ENCODE assay signal across 24 mouse cellular contexts in the genomic region with DNA sequence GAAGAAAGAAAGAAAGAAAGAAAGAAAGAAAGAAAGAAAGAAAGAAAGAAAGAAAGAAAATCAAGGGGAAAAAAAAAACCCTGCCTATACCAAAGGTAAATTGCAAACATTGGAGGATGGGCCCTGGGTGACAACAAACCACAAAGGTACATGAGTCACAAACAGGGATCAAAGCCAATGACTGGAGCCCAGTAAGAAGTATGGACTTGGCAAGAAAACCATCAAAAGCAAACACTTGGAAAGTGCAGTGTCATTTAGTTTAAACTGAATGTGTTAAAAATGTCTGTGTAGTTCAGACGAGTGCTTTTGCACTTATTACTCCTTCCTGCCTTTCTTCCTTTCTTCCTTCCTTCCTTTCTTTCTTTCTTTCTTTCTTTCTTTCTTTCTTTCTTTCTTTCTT. TPM values are rescaled to one million over a fixed set of nuclear protein-coding genes. Genes with fewer than 3 reads are reported as not detected.
DNase-seq lines count a peak whose midpoint lies in the region; ATAC-seq lines count a peak whose summit lies in the region.
"Had no signal": no experiment of that assay in that cellular context is flagged by ENCODE, and none has a peak within 500 bp of the region (broad histone marks: within the 10 kb centered on the region; RNA-seq: fewer than 3 reads in every experiment).

No protein-coding gene starts in this region.

- H3K27ac ChIP-seq in liver, embryonic 16.5 days (ENCODE audit: low read length): no peak overlapping the region
- no peak overlapping the region for H3K27ac ChIP-seq in liver, embryonic 11.5 days (ENCODE audit: low read depth, low read length)
- H3K27ac ChIP-seq: embryonic facial prominence, embryonic 15.5 days; forebrain, embryonic 15.5 days; hindbrain, postnatal 0 days; limb, embryonic 15.5 days; stomach, embryonic 15.5 days had no signal

- no peak overlapping the region for H3K4me2 ChIP-seq in liver, embryonic 16.5 days (ENCODE audit: low read depth, low read length)
- no peak overlapping the region for H3K4me2 ChIP-seq in liver, embryonic 11.5 days
- H3K4me2 ChIP-seq: embryonic facial prominence, embryonic 15.5 days; forebrain, embryonic 15.5 days; heart, embryonic 12.5 days; limb, embryonic 15.5 days; stomach, embryonic 15.5 days had no signal

- ATAC-seq in liver, embryonic 16.5 days (ENCODE audit: low read depth): peak; percentile 52; the same call in 1 of the 2 replicates
- ATAC-seq in liver, embryonic 11.5 days (replicated peaks; ENCODE audit: low FRiP score): no peak
- ATAC-seq: activated CD4-positive, CD25-positive, alpha-beta regulatory T cell, adult 4 months; forebrain, embryonic 15.5 days; hindbrain, postnatal 0 days; intestine, embryonic 16.5 days had no signal

- no peak overlapping the region for H3K4me3 ChIP-seq in liver, embryonic 16.5 days (ENCODE audit: low read depth, low read length)
- no peak overlapping the region for H3K4me3 ChIP-seq in liver, embryonic 11.5 days (ENCODE audit: low read depth, low read length)
- H3K4me3 ChIP-seq: embryonic facial prominence, embryonic 15.5 days; forebrain, embryonic 15.5 days; heart, embryonic 12.5 days; limb, embryonic 15.5 days; stomach, embryonic 15.5 days had no signal

- no peaks in the 10 kb centered on the region for H3K27me3 ChIP-seq in liver, embryonic 16.5 days (ENCODE audit: control insufficient read depth, insufficient read depth, low read depth, low read length)
- no peaks in the 10 kb centered on the region for H3K27me3 ChIP-seq in liver, embryonic 11.5 days (replicated peaks; ENCODE audit: control insufficient read depth, insufficient read depth, low read length)
- H3K27me3 ChIP-seq: forebrain, embryonic 15.5 days; heart, embryonic 12.5 days; stomach, embryonic 15.5 days had no signal

- no peaks in the 10 kb centered on the region for H3K36me3 ChIP-seq in liver, embryonic 16.5 days (ENCODE audit: control insufficient read depth, insufficient read depth)
- H3K36me3 ChIP-seq in liver, embryonic 11.5 days (ENCODE audit: control insufficient read depth, insufficient read depth, low read length): no peaks in the 10 kb centered on the region
- H3K36me3 ChIP-seq: embryonic facial prominence, embryonic 15.5 days; forebrain, embryonic 15.5 days; heart, embryonic 12.5 days; limb, embryonic 15.5 days; stomach, embryonic 15.5 days had no signal

- WGBS in liver, embryonic 16.5 days (ENCODE audit: insufficient replicate concordance): 8% methylated on average over 1 of the region's 1 CpGs
- WGBS in liver, embryonic 11.5 days: 29% methylated on average over 1 of the region's 1 CpGs
- WGBS in large intestine, adult 2 months: 11% methylated on average over 1 of the region's 1 CpGs

- DNase-seq in liver, embryonic 11.5 days (ENCODE audit: low spot score): no peak
- DNase-seq in 3T3-L1 (ENCODE audit: low read depth, low spot score): peak; percentile 28
- peak; percentile 36 for DNase-seq in large intestine, adult 2 months (ENCODE audit: low read depth, low spot score)
- DNase-seq in lung, postnatal 36 days: peak; percentile 84
- DNase-seq in heart, adult 9 months (ENCODE audit: low spot score in 2 of 2): no peak
- no peak for DNase-seq in layer of hippocampus, postnatal 36 days
- DNase-seq: adrenal gland, adult 8-10 months; cerebellum, adult 18-20 months; cerebellum, postnatal 36 days; embryo, embryonic 11 days; heart, postnatal 10 days; kidney, adult 9 months; right cerebral cortex, adult 18-20 months; thymus, adult 2 months; thymus, postnatal 4 days had no signal

- no peaks in the 10 kb centered on the region for H3K9me3 ChIP-seq in liver, embryonic 16.5 days (replicated peaks; ENCODE audit: control insufficient read depth, low read length)
- no peaks in the 10 kb centered on the region for H3K9me3 ChIP-seq in liver, embryonic 11.5 days (ENCODE audit: control insufficient read depth, low read length)
- H3K9me3 ChIP-seq: embryonic facial prominence, embryonic 15.5 days; forebrain, embryonic 15.5 days; heart, embryonic 12.5 days; limb, embryonic 15.5 days; stomach, embryonic 15.5 days had no signal

- no peaks in the 10 kb centered on the region for H3K4me1 ChIP-seq in liver, embryonic 16.5 days (ENCODE audit: control insufficient read depth, low read depth, low read length)
- H3K4me1 ChIP-seq in liver, embryonic 11.5 days (replicated peaks; ENCODE audit: control insufficient read depth, insufficient read depth, low read length): 0 out of 2 replicates have a peak, but pooled peaks cover 3% of the 10 kb centered on the region
- H3K4me1 ChIP-seq: limb, embryonic 15.5 days; stomach, embryonic 15.5 days had no signal

- H3K9ac ChIP-seq in liver, embryonic 16.5 days (ENCODE audit: low read depth, low read length): no peak overlapping the region
- no peak overlapping the region for H3K9ac ChIP-seq in liver, embryonic 11.5 days (ENCODE audit: low read depth, low read length)
- H3K9ac ChIP-seq: embryonic facial prominence, embryonic 15.5 days; forebrain, embryonic 15.5 days; heart, embryonic 12.5 days; limb, embryonic 15.5 days; stomach, embryonic 15.5 days had no signal

RNA-seq across cellular contexts. Expression of a gene that starts 59.3 kb away (rescaled TPM):
- polyA plus RNA-seq in liver, embryonic 16.5 days (2015; fragmentation: Nextera tagmentation; extraction: Ambion mirVana): 14.5 and 15.5 TPM in 2 replicates
- polyA plus RNA-seq in liver, embryonic 11.5 days (2014; fragmentation: Nextera tagmentation; extraction: Ambion mirVana): 41.7 and 42.4 TPM in 2 replicates
- 2.5 and 2.6 TPM in 2 replicates for polyA plus RNA-seq in large intestine, adult 2 months (2012; rRNA removed)
- under 1 TPM; 0.52 to 0.63 TPM for total RNA-seq in layer of hippocampus, postnatal 36 days (2021)

Comparison
In these comparisons a context has a peak if more than half of its experiments do, and no peak if none do; other contexts are left out.
1. DNase-seq: peak in 3T3-L1 (single experiment), large intestine, adult 2 months (single experiment) and lung, postnatal 36 days (single experiment); none in liver, embryonic 11.5 days (single experiment), heart, adult 9 months (0 of 2) and layer of hippocampus, postnatal 36 days (0 of 2).